Mouse (Mus musculus) liver, postnatal 0 days (tissue): Measurements from ENCODE around the gene Drc7.

Experiments used
- CTCF ChIP-seq: sonication (generic); IDR thresholded peaks from 2 replicates; pipeline ENCODE4 v1.5.1; 2016; ENCODE audit warnings: antibody characterized with exemption, low read depth
- EP300 ChIP-seq: IDR thresholded peaks from 2 replicates; pipeline ENCODE4 v1.6.1; 2016; ENCODE audit warnings: antibody characterized with exemption, low read depth, mild to moderate bottlenecking

GRCm38 (mm10) chr8:95101972-95102371, 47.1 kb downstream of the Drc7 start:
- peak; percentile 45; the same call in 1 of the 2 replicates for TF ChIP-seq CTCF
- no peak for TF ChIP-seq EP300
